Mouse (Mus musculus) B cell, adult 2 months (primary cell): ENCODE data around the gene Ugt2a1.
"Not testable (repeated sequence)": the region's sequence is repeated elsewhere in the genome, so short reads cannot be mapped to it uniquely, and the experiment has no call there.

ENCODE experiments used
- DNase-seq, 2 experiments: peaks; one replicate each; pipeline ENCODE4 v3.0.0; 2022

The Ugt2a1 gene

GRCm38 (mm10) chr5:87490771-87491170 is at the start of gene Ugt2a1:
TSS of gene Ugt2a1 (minus strand) at chr5:87490871.
- no peak for DNase-seq

GRCm38 (mm10) chr5:87538111-87538510 is 47.4 kb upstream of the Ugt2a1 start, which contains the start of gene Sult1b1:
TSS of gene Sult1b1 (minus strand) at chr5:87538195.
- no peak for DNase-seq

- no peak for DNase-seq
Observed at GRCm38 (mm10) chr5:87535994-87536644, 45.4 kb upstream of the Ugt2a1 start.

- no peak for DNase-seq
Observed at GRCm38 (mm10) chr5:87532288-87532687, 41.6 kb upstream of the Ugt2a1 start.

GRCm38 (mm10) chr5:87523561-87523960 is 32.9 kb upstream of the Ugt2a1 start:
- not testable (repeated sequence) for DNase-seq

- DNase-seq = no peak
Observed at GRCm38 (mm10) chr5:87505776-87506458, 15.2 kb upstream of the Ugt2a1 start.

- no peak for DNase-seq
Observed at GRCm38 (mm10) chr5:87502687-87503086, 12.0 kb upstream of the Ugt2a1 start.

- no peak for DNase-seq
Observed at GRCm38 (mm10) chr5:87499341-87499740, 8.7 kb upstream of the Ugt2a1 start.

GRCm38 (mm10) chr5:87498936-87499335 is 8.3 kb upstream of the Ugt2a1 start:
- no peak for DNase-seq

- DNase-seq = not testable (repeated sequence)
Observed at GRCm38 (mm10) chr5:87486706-87487105, 4.0 kb downstream of the Ugt2a1 start, which contains the start of gene Gm43638. TSS of gene Gm43638 (minus strand) at chr5:87486806.

GRCm38 (mm10) chr5:87482160-87482559 is 8.5 kb downstream of the Ugt2a1 start, which contains the start of gene Ugt2a2:
TSS of gene Ugt2a2 (minus strand) at chr5:87482260.
- no peak for DNase-seq

- no peak for DNase-seq
Observed at GRCm38 (mm10) chr5:87458810-87459209, 31.9 kb downstream of the Ugt2a1 start.

GRCm38 (mm10) chr5:87457701-87458100 is 33.0 kb downstream of the Ugt2a1 start:
- no peak for DNase-seq

- no peak for DNase-seq
Observed at GRCm38 (mm10) chr5:87456216-87456850, 34.3 kb downstream of the Ugt2a1 start.

GRCm38 (mm10) chr5:87455519-87455918 is 35.2 kb downstream of the Ugt2a1 start:
- no peak for DNase-seq

GRCm38 (mm10) chr5:87452514-87452913 is 38.2 kb downstream of the Ugt2a1 start:
- DNase-seq = not testable (repeated sequence)

GRCm38 (mm10) chr5:87436264-87436663 is 54.4 kb downstream of the Ugt2a1 start:
- no peak for DNase-seq

GRCm38 (mm10) chr5:87425676-87426075 is 65.0 kb downstream of the Ugt2a1 start:
- DNase-seq = no peak

- DNase-seq = not testable (repeated sequence)
Observed at GRCm38 (mm10) chr5:87424041-87424440, 66.6 kb downstream of the Ugt2a1 start, which contains the start of gene Ugt2b38. TSS of gene Ugt2b38 (minus strand) at chr5:87424203.
